Mouse (Mus musculus) embryonic facial prominence, embryonic 15.5 days (tissue): ENCODE data around the gene Ect2. TPM values are rescaled to one million over a fixed set of nuclear protein-coding genes. Genes with fewer than 3 reads are reported as not detected.

Source experiments
- ATAC-seq: fragments of 200-750 bp; cut with Nextera tagmentation; 2 replicates; pipeline ENCODE4 v1.8.0; 2017; ENCODE audit warnings: low read depth, moderate TSS enrichment; ENCODE audit not compliant: insufficient number of reproducible peaks, low FRiP score, low TSS enrichment
- H3K27ac ChIP-seq: fragments of 300-500 bp; sonication (generic); replicated peaks from 2 replicates; pipeline ENCODE4 v1.5.1; 2015; ENCODE audit warnings: mild to moderate bottlenecking, inconsistent platforms
- H3K27me3 ChIP-seq: fragments of 300-500 bp; sonication (generic); 2 replicates; pipeline ENCODE4 v1.6.1; 2015; ENCODE audit warnings: inconsistent platforms
- H3K36me3 ChIP-seq: fragments of 300-500 bp; sonication (generic); 2 replicates; pipeline ENCODE4 v1.6.1; 2015; ENCODE audit warnings: mild to moderate bottlenecking, inconsistent platforms
- H3K4me1 ChIP-seq: fragments of 300-500 bp; sonication (generic); 2 replicates; pipeline ENCODE4 v1.6.1; 2015; ENCODE audit warnings: inconsistent platforms
- H3K4me2 ChIP-seq: fragments of 300-500 bp; sonication (generic); replicated peaks from 2 replicates; pipeline ENCODE4 v1.6.1; 2015; ENCODE audit warnings: mild to moderate bottlenecking, inconsistent platforms
- H3K4me3 ChIP-seq: fragments of 300-500 bp; sonication (generic); replicated peaks from 2 replicates; pipeline ENCODE4 v1.5.1; 2015; ENCODE audit warnings: mild to moderate bottlenecking, inconsistent platforms
- H3K9ac ChIP-seq: fragments of 300-500 bp; sonication (generic); 2 replicates; pipeline ENCODE4 v1.6.1; 2015; ENCODE audit warnings: inconsistent platforms
- H3K9me3 ChIP-seq: fragments of 300-500 bp; sonication (generic); replicated peaks from 2 replicates; pipeline ENCODE4 v1.6.1; 2016; ENCODE audit warnings: inconsistent platforms
- WGBS: fragments of 180-500 bp; shearing (Covaris S2); methylation state at CpG from one replicate; pipeline ENCODE4 v1.1.7; 2015; 5-methylcytosine and 5-hydroxymethylcytosine counted together
- polyA plus RNA-seq: library from polyadenylated mRNA; unstranded; fragments of >200 nt; fragmentation: Nextera tagmentation; extraction: Ambion mirVana; gene quantifications from 2 replicates; pipeline ENCODE4 v1.2.1, GENCODE M21; 2015

Gene Ect2
- 33.5 and 33.8 TPM in 2 replicates for polyA plus RNA-seq

- H3K4me2 ChIP-seq: peak within 1 kb of the TSS; percentile 77
- H3K4me1 ChIP-seq: peaks cover 19% of the 10 kb centered on the region
- H3K36me3 ChIP-seq: peaks cover 10% of the 10 kb centered on the region; the same call in 1 of the 2 replicates
- H3K9me3 ChIP-seq: no peaks in the 10 kb centered on the region
- H3K9ac ChIP-seq: peak within 1 kb of the TSS; percentile 57
- under 1% methylated on average over 37 of the region's 37 CpGs for WGBS
- H3K4me3 ChIP-seq: peak within 1 kb of the TSS; percentile 79
- H3K27me3 ChIP-seq: no peaks in the 10 kb centered on the region
- peak; percentile 100 for ATAC-seq
- peak within 1 kb of the TSS; percentile 77 for H3K27ac ChIP-seq
Measured at GRCm38 (mm10) chr3:27153701-27154209, at the start of gene Ect2. Gene Ect2 (minus strand): TSS chr3:27153878.

DNA sequence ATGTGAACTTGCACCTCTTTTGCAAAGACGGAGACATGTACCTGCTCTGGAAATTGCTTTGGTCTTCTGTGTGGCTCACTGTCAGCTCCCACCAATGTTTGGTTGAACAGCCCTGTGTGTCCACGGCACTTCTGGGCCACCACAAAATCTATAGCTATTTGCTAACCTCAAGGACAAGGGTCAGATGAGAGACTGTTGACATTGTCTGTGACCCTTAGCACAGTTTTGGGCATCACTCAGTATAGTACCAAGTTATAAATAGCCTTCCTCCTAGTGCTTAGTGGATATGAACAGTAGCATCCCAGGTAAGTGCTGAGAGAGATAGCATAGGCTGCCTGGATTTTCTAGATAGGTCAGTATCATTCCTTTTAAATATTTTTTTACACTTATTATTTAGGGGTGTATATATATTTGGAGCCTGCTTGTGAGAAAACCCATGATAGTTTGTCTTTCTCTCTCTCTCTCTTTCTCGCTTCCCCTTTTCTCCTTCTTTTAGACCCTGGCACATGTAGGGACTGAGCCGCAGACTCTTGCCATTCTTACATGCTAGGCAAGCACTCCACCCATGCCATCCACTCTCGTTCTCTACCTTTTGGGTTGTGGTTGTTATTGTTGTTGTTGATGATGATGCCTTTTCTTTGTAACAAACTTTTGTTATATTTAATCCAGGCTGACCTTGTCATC lies 48.2 kb upstream of the Ect2 start:
- no peak overlapping the region for H3K27ac ChIP-seq
- no peaks in the 10 kb centered on the region for H3K27me3 ChIP-seq
- no peak overlapping the region for H3K4me2 ChIP-seq
- H3K9ac ChIP-seq: no peak overlapping the region
- no peak overlapping the region for H3K4me3 ChIP-seq
- H3K9me3 ChIP-seq: no peaks in the 10 kb centered on the region
- WGBS: 87% methylated on average over 5 of the region's 5 CpGs
- peaks cover 11% of the 10 kb centered on the region; the same call in 1 of the 2 replicates for H3K4me1 ChIP-seq
- ATAC-seq: no peak
- H3K36me3 ChIP-seq: no peaks in the 10 kb centered on the region

- Histone ChIP-seq H3K4me2 (no peak overlapping the region), H3K36me3 (no peaks in the 10 kb centered on the region), H3K9me3 (no peaks in the 10 kb centered on the region), H3K9ac (no peak overlapping the region), H3K4me1 (no peaks in the 10 kb centered on the region), H3K27ac (no peak overlapping the region), H3K27me3 (no peaks in the 10 kb centered on the region), H3K4me3 (no peak overlapping the region)
- ATAC-seq: no peak
- WGBS: 84% methylated on average over 7 of the region's 7 CpGs
Measured at GRCm38 (mm10) chr3:27199120-27199519, 45.4 kb upstream of the Ect2 start.

GRCm38 (mm10) chr3:27197816-27198215 lies 44.1 kb upstream of the Ect2 start:
- H3K9ac ChIP-seq: no peak overlapping the region
- WGBS: 68% methylated on average over 5 of the region's 5 CpGs
- ATAC-seq: no peak

GRCm38 (mm10) chr3:27196529-27196928 lies 42.9 kb upstream of the Ect2 start:
- no peak overlapping the region for H3K4me3 ChIP-seq
- no peak overlapping the region for H3K27ac ChIP-seq
- no peaks in the 10 kb centered on the region for H3K27me3 ChIP-seq
- no peaks in the 10 kb centered on the region for H3K4me1 ChIP-seq
- no peak overlapping the region for H3K4me2 ChIP-seq
- H3K9ac ChIP-seq: no peak overlapping the region
- H3K36me3 ChIP-seq: no peaks in the 10 kb centered on the region
- H3K9me3 ChIP-seq: no peaks in the 10 kb centered on the region
- no peak for ATAC-seq
- 78% methylated on average over 1 of the region's 1 CpGs for WGBS

More at GRCm38 (mm10) chr3:27197816-27198215, 44.1 kb upstream of the Ect2 start:
- no peaks in the 10 kb centered on the region for H3K9me3 ChIP-seq
- H3K4me2 ChIP-seq: no peak overlapping the region
- no peak overlapping the region for H3K4me3 ChIP-seq
- no peaks in the 10 kb centered on the region for H3K36me3 ChIP-seq
- H3K4me1 ChIP-seq: no peaks in the 10 kb centered on the region
- no peak overlapping the region for H3K27ac ChIP-seq
- no peaks in the 10 kb centered on the region for H3K27me3 ChIP-seq

DNA sequence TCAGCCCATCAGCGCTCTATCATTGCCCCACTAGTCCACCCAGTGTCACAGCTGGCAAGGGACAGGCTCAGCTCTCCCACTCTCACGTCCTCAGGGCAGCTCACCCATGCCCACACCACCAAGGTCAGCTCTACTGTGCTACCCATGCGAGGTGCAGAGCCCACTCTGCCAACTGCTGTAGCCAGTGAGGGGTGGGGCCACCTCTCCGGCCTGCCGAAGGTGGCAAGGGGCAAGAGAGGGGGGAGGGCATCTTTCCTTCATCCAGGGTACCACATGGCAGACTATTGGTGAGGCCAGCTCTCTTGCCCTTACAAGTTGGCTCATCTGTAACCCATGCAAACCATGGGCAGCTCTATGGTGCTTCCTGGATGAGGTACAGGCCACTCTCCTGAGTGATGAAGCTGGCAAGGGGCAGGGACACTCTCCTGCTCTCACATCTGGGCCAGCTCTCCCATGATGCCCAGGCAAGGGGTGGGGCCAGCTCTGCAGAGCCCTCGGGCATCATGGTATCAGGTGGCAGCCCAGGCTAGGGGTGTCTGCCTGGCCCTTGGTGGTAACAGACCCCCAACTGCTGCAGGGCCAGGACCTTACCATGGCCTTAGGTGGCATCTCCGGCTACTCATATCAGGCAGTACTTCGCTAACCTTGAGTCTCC lies 42.0 kb upstream of the Ect2 start:
- Histone ChIP-seq H3K27ac (no peak overlapping the region), H3K4me3 (no peak overlapping the region), H3K27me3 (no peaks in the 10 kb centered on the region), H3K9me3 (no peaks in the 10 kb centered on the region), H3K9ac (no peak overlapping the region), H3K4me1 (no peaks in the 10 kb centered on the region), H3K36me3 (no peaks in the 10 kb centered on the region), H3K4me2 (no peak overlapping the region)
- ATAC-seq: no peak
- 85% methylated on average over 8 of the region's 8 CpGs for WGBS

DNA sequence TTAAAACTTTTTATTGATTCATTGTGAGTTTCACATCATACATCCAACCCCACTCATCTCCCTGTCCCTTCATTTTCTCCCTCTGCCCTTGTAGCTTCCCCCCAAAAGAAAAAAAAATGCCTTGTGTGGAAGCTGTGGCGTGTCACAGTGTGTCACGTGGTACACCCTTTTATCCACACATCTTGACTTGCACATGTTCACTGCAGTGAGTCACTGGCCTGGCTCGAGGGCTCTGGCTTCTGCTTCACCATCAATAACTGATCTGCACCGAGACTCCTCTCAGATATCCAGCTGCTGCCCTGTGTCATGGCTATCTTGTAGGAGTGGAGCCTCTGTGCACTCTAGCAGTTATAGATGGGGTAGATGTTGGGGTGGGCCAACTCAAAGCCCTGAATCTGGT lies 41.5 kb upstream of the Ect2 start:
- no peak for ATAC-seq
- Histone ChIP-seq H3K9ac (no peak overlapping the region), H3K4me1 (no peaks in the 10 kb centered on the region), H3K36me3 (no peaks in the 10 kb centered on the region), H3K9me3 (no peaks in the 10 kb centered on the region), H3K4me3 (no peak overlapping the region), H3K27ac (no peak overlapping the region), H3K27me3 (no peaks in the 10 kb centered on the region), H3K4me2 (no peak overlapping the region)
- WGBS: 67% methylated on average over 4 of the region's 4 CpGs

- Histone ChIP-seq H3K4me2 (no peak overlapping the region), H3K9ac (no peak overlapping the region), H3K4me3 (no peak overlapping the region), H3K27me3 (no peaks in the 10 kb centered on the region), H3K36me3 (no peaks in the 10 kb centered on the region), H3K9me3 (no peaks in the 10 kb centered on the region), H3K27ac (no peak overlapping the region), H3K4me1 (no peaks in the 10 kb centered on the region)
- ATAC-seq: no peak
- WGBS: 26% methylated on average over 6 of the region's 6 CpGs
Measured at GRCm38 (mm10) chr3:27193844-27194317, 40.2 kb upstream of the Ect2 start.

GRCm38 (mm10) chr3:27191856-27192255 lies 38.2 kb upstream of the Ect2 start:
- Histone ChIP-seq H3K36me3 (no peaks in the 10 kb centered on the region), H3K27me3 (no peaks in the 10 kb centered on the region), H3K4me2 (no peak overlapping the region), H3K9ac (no peak overlapping the region), H3K27ac (no peak overlapping the region), H3K4me1 (no peaks in the 10 kb centered on the region), H3K4me3 (no peak overlapping the region), H3K9me3 (no peaks in the 10 kb centered on the region)
- no peak for ATAC-seq
- 90% methylated on average over 6 of the region's 6 CpGs for WGBS

DNA sequence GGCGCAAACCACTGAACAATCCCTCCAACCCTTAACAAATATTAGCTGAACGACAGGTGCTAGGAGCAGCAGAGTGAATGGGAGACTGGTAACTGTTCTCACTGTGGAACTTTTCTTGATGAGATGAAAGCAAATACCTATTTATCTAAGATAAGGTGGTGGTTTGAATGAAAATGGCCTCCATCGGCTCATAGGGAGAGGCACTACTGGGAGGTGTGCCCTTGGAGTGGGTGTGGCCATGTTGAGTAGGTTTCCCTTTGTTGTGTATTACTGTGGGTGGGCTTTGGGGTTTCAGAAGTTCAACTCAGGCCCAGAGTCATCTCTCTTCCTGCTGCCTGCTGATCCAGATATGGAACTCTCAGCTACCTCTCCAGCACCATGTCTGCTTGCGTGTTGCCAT lies 37.2 kb upstream of the Ect2 start:
- WGBS: 93% methylated on average over 4 of the region's 4 CpGs

GRCm38 (mm10) chr3:27189320-27190261 lies 35.9 kb upstream of the Ect2 start:
- Histone ChIP-seq H3K36me3 (no peaks in the 10 kb centered on the region), H3K27ac (no peak overlapping the region), H3K9me3 (no peaks in the 10 kb centered on the region), H3K9ac (no peak overlapping the region), H3K4me1 (no peaks in the 10 kb centered on the region), H3K4me2 (no peak overlapping the region), H3K27me3 (no peaks in the 10 kb centered on the region), H3K4me3 (no peak overlapping the region)
- WGBS: 63% methylated on average over 14 of the region's 14 CpGs
- ATAC-seq: no peak

More for the DNA sequence above, 37.2 kb upstream of the Ect2 start:
- no peak overlapping the region for H3K4me2 ChIP-seq
- no peak overlapping the region for H3K9ac ChIP-seq
- H3K4me3 ChIP-seq: no peak overlapping the region
- H3K9me3 ChIP-seq: no peaks in the 10 kb centered on the region
- H3K36me3 ChIP-seq: no peaks in the 10 kb centered on the region
- ATAC-seq: no peak
- H3K27me3 ChIP-seq: no peaks in the 10 kb centered on the region
- H3K4me1 ChIP-seq: no peaks in the 10 kb centered on the region
- H3K27ac ChIP-seq: no peak overlapping the region
